13 mouse cellular contexts compared by ENCODE assay signal in the genomic region with DNA sequence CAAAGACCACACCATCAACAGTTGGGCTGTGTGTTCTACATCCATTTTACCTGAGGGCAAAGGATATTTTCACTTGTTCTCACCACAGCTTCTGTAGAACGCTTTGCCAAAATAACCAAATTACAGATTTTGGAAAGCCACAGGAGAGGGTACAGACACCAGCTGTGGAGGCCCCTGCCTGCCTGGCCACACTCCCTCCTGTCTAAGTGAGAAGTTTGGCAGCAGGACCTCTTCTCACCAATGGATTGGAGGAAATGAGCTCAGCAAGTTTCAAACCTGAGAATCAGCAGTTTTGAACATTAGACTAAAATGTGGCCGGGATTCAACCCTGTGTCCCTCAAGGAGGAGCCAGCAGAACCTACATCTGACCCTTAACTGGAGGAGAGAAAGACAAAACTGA.
"Had no signal": no experiment of that assay in that cellular context is flagged by ENCODE, and none has a peak within 500 bp of the region (broad histone marks: within the 10 kb centered on the region; RNA-seq: fewer than 3 reads in every experiment).

No protein-coding gene starts in this region.

- H3K4me1 ChIP-seq: liver, embryonic 13.5 days; midbrain, embryonic 13.5 days; stomach, embryonic 15.5 days had no signal

- H3K27ac ChIP-seq: kidney, postnatal 0 days; liver, embryonic 13.5 days; midbrain, embryonic 13.5 days; stomach, embryonic 15.5 days had no signal

- H3K27me3 ChIP-seq: liver, embryonic 13.5 days; midbrain, embryonic 13.5 days; stomach, embryonic 15.5 days had no signal

- ATAC-seq: intestine, postnatal 0 days; liver, postnatal 0 days; midbrain, embryonic 13.5 days had no signal

- H3K4me3 ChIP-seq: layer of hippocampus, adult 2 months; liver, embryonic 13.5 days; midbrain, embryonic 13.5 days; stomach, embryonic 15.5 days had no signal

- DNase-seq: kidney, adult 9 months; kidney, postnatal 4 days; liver; liver, embryonic 13.5 days; liver, postnatal 0 days; lung, postnatal 36 days; right cerebral cortex, postnatal 14 days; thymus, postnatal 36 days had no signal

- H3K4me2 ChIP-seq: liver, embryonic 13.5 days; midbrain, embryonic 13.5 days; stomach, embryonic 15.5 days had no signal

- H3K9ac ChIP-seq: liver, embryonic 13.5 days; liver, postnatal 0 days; midbrain, embryonic 13.5 days; stomach, embryonic 15.5 days had no signal

- H3K36me3 ChIP-seq: liver, embryonic 13.5 days; midbrain, embryonic 13.5 days; stomach, embryonic 15.5 days had no signal

- H3K9me3 ChIP-seq: liver, embryonic 13.5 days; midbrain, embryonic 13.5 days; stomach, embryonic 15.5 days had no signal
